Comparison of ENCODE assay signal across 24 mouse cellular contexts in the genomic region with DNA sequence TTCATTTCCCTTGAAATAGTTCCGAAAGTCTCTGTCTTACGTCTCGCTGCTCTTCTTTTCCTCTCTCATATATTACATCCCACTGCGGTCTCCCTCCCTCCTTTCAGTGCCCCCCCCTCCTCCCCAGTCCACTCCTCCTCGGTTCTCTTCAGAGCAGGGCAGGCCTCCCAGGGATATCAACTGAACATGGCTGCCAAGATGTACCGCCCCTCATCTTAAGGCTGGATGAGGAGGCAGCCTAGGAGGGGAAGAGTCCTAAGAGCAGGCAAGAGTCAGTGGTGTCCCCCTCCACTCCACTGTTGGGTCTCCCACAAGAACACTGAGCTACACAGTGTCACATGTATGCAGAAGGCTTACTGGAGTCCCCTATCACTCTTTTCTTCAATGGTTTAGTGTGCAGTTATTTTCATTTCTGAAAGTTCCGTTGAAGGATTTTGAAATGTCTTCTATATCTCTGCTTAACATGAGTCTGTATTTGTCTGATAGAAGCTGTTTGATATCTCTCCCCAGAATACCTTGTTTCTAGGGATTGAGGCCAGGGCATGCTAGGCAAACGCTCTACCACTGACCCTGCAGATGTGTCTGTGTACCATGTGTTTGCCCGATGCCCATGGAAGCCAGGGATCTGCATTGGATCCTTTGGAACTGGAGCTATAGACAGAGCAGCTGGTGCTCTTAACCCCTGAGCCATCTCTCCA. TPM values are rescaled to one million over a fixed set of nuclear protein-coding genes. Genes with fewer than 3 reads are reported as not detected.
DNase-seq lines count a peak whose midpoint lies in the region; ATAC-seq lines count a peak whose summit lies in the region.
"Had no signal": no experiment of that assay in that cellular context is flagged by ENCODE, and none has a peak within 500 bp of the region (broad histone marks: within the 10 kb centered on the region; RNA-seq: fewer than 3 reads in every experiment).

No protein-coding gene starts in this region.

- 0 out of 2 replicates have a peak, but pooled peaks cover 6% of the 10 kb centered on the region for H3K4me1 ChIP-seq in liver, embryonic 11.5 days (replicated peaks; ENCODE audit: control insufficient read depth, insufficient read depth, low read length)
- peaks cover 16% of the 10 kb centered on the region for H3K4me1 ChIP-seq in liver, embryonic 13.5 days (replicated peaks)
- H3K4me1 ChIP-seq in liver, embryonic 16.5 days (ENCODE audit: control insufficient read depth, low read depth, low read length): no peaks in the 10 kb centered on the region
- no peaks in the 10 kb centered on the region for H3K4me1 ChIP-seq in kidney, embryonic 14.5 days (ENCODE audit: control insufficient read depth, insufficient read depth, low read length)
- H3K4me1 ChIP-seq: embryonic facial prominence, embryonic 12.5 days; embryonic facial prominence, embryonic 15.5 days; hindbrain, embryonic 12.5 days; hindbrain, embryonic 15.5 days had no signal

- H3K4me3 ChIP-seq in liver, embryonic 11.5 days (ENCODE audit: low read depth, low read length): no peak overlapping the region
- no peak overlapping the region for H3K4me3 ChIP-seq in liver, embryonic 13.5 days (replicated peaks)
- H3K4me3 ChIP-seq in liver, embryonic 16.5 days (ENCODE audit: low read depth, low read length): no peak overlapping the region
- no peak overlapping the region for H3K4me3 ChIP-seq in kidney, embryonic 14.5 days (ENCODE audit: low read length)
- H3K4me3 ChIP-seq: embryonic facial prominence, embryonic 12.5 days; embryonic facial prominence, embryonic 15.5 days; gastrocnemius, adult 2 months; hindbrain, embryonic 12.5 days; hindbrain, embryonic 15.5 days had no signal

- H3K4me2 ChIP-seq in liver, embryonic 11.5 days: no peak overlapping the region
- H3K4me2 ChIP-seq in liver, embryonic 13.5 days: no peak overlapping the region
- H3K4me2 ChIP-seq in liver, embryonic 16.5 days (ENCODE audit: low read depth, low read length): no peak overlapping the region
- no peak overlapping the region for H3K4me2 ChIP-seq in kidney, embryonic 14.5 days (replicated peaks; ENCODE audit: low read depth, low read length)
- H3K4me2 ChIP-seq: embryonic facial prominence, embryonic 12.5 days; embryonic facial prominence, embryonic 15.5 days; heart, embryonic 11.5 days; hindbrain, embryonic 12.5 days; hindbrain, embryonic 15.5 days had no signal

- peaks cover 36% of the 10 kb centered on the region for H3K36me3 ChIP-seq in liver, embryonic 11.5 days (ENCODE audit: control insufficient read depth, insufficient read depth, low read length)
- peaks cover 37% of the 10 kb centered on the region for H3K36me3 ChIP-seq in liver, embryonic 13.5 days
- no peaks in the 10 kb centered on the region; the same call in none of the 2 replicates for H3K36me3 ChIP-seq in liver, embryonic 16.5 days (ENCODE audit: control insufficient read depth, insufficient read depth)
- peaks cover 66% of the 10 kb centered on the region for H3K36me3 ChIP-seq in kidney, embryonic 14.5 days (ENCODE audit: control insufficient read depth, insufficient read depth, low read length)

- no peaks in the 10 kb centered on the region for H3K9me3 ChIP-seq in liver, embryonic 11.5 days (ENCODE audit: control insufficient read depth, low read length)
- no peaks in the 10 kb centered on the region for H3K9me3 ChIP-seq in liver, embryonic 13.5 days (replicated peaks)
- H3K9me3 ChIP-seq in liver, embryonic 16.5 days (replicated peaks; ENCODE audit: control insufficient read depth, low read length): no peaks in the 10 kb centered on the region
- no peaks in the 10 kb centered on the region for H3K9me3 ChIP-seq in kidney, embryonic 14.5 days (ENCODE audit: control insufficient read depth, low read length)
- H3K9me3 ChIP-seq: embryonic facial prominence, embryonic 12.5 days; embryonic facial prominence, embryonic 15.5 days; hindbrain, embryonic 12.5 days; hindbrain, embryonic 15.5 days had no signal

- no peak for DNase-seq in liver, embryonic 11.5 days (ENCODE audit: low spot score)
- DNase-seq in liver: no peak
- peak; percentile 6 for DNase-seq in liver, embryonic 13.5 days
- DNase-seq in cerebellum, postnatal 4 days (ENCODE audit: low spot score in 2 of 2): no peak
- DNase-seq in adipocyte (ENCODE audit: low spot score): no peak
- DNase-seq: adrenal gland, postnatal 14 days; cerebellum, adult 18-20 months; cerebellum, adult 9-10 months; cerebellum, postnatal 14 days; forebrain, postnatal 0 days; gastrocnemius, adult 2 months; gastrocnemius, postnatal 14 days; heart, adult 11 months had no signal

- H3K9ac ChIP-seq in liver, embryonic 11.5 days (ENCODE audit: low read depth, low read length): no peak overlapping the region
- peak overlapping the region; percentile 19; the same call in 1 of the 2 replicates for H3K9ac ChIP-seq in liver, embryonic 13.5 days
- H3K9ac ChIP-seq in liver, embryonic 16.5 days (ENCODE audit: low read depth, low read length): no peak overlapping the region
- H3K9ac ChIP-seq in kidney, embryonic 14.5 days (ENCODE audit: low read depth, low read length): no peak overlapping the region
- H3K9ac ChIP-seq: embryonic facial prominence, embryonic 12.5 days; embryonic facial prominence, embryonic 15.5 days; forebrain, postnatal 0 days; hindbrain, embryonic 12.5 days; hindbrain, embryonic 15.5 days had no signal

- 76% methylated on average over 9 of the region's 9 CpGs for WGBS in liver, embryonic 11.5 days
- WGBS in liver, embryonic 13.5 days (ENCODE audit: insufficient replicate concordance): 54% methylated on average over 9 of the region's 9 CpGs
- WGBS in liver, embryonic 16.5 days (ENCODE audit: insufficient replicate concordance): 56% methylated on average over 9 of the region's 9 CpGs
- 90% methylated on average over 9 of the region's 9 CpGs for WGBS in kidney, embryonic 14.5 days

- H3K27me3 ChIP-seq in liver, embryonic 11.5 days (replicated peaks; ENCODE audit: control insufficient read depth, insufficient read depth, low read length): no peaks in the 10 kb centered on the region
- H3K27me3 ChIP-seq in liver, embryonic 13.5 days: no peaks in the 10 kb centered on the region
- no peaks in the 10 kb centered on the region for H3K27me3 ChIP-seq in liver, embryonic 16.5 days (ENCODE audit: control insufficient read depth, insufficient read depth, low read depth, low read length)
- H3K27me3 ChIP-seq in kidney, embryonic 14.5 days (ENCODE audit: control insufficient read depth, insufficient read depth, low read length): no peaks in the 10 kb centered on the region
- H3K27me3 ChIP-seq: embryonic facial prominence, embryonic 12.5 days; embryonic facial prominence, embryonic 15.5 days; hindbrain, embryonic 12.5 days; hindbrain, embryonic 15.5 days; Patski had no signal

- ATAC-seq in liver, embryonic 11.5 days (replicated peaks; ENCODE audit: low FRiP score): peak; percentile 81
- peak; percentile 86 for ATAC-seq in liver, embryonic 13.5 days (ENCODE audit: low read depth)
- ATAC-seq in liver, embryonic 16.5 days (ENCODE audit: low read depth): peak; percentile 53
- ATAC-seq in megakaryocyte-erythroid progenitor cell, adult 5-6 weeks (replicated peaks; ENCODE audit: low FRiP score, low TSS enrichment, poor library complexity, severe bottlenecking): peak; percentile 68
- ATAC-seq in kidney, embryonic 14.5 days (ENCODE audit: low FRiP score, low TSS enrichment): no peak
- ATAC-seq: forebrain, embryonic 14.5 days; forebrain, postnatal 0 days; Patski had no signal

- H3K27ac ChIP-seq in liver, embryonic 11.5 days (ENCODE audit: low read depth, low read length): peak overlapping the region; percentile 47; the same call in 1 of the 2 replicates
- peak overlapping the region; percentile 62 for H3K27ac ChIP-seq in liver, embryonic 13.5 days
- H3K27ac ChIP-seq in liver, embryonic 16.5 days (ENCODE audit: low read length): 0 out of 2 replicates have a peak overlapping the region, but pooled peaks have one; percentile 11
- H3K27ac ChIP-seq in kidney, embryonic 14.5 days (ENCODE audit: low read depth, low read length): no peak overlapping the region
- H3K27ac ChIP-seq: embryonic facial prominence, embryonic 12.5 days; embryonic facial prominence, embryonic 15.5 days; gastrocnemius, adult 2 months; hindbrain, embryonic 12.5 days; hindbrain, embryonic 15.5 days had no signal

RNA-seq across cellular contexts. Expression of gene Kcnh3, which starts 40.3 kb away (rescaled TPM):
- 0.15 TPM in 1 of 2 replicates, not detected in the other for polyA plus RNA-seq in liver, embryonic 11.5 days (2014; fragmentation: Nextera tagmentation; extraction: Ambion mirVana)
- polyA plus RNA-seq in liver, embryonic 13.5 days (2015; fragmentation: Nextera tagmentation; extraction: Ambion mirVana): 0.05 and 0.06 TPM in 2 replicates
- 0.05 and 0.12 TPM in 2 replicates for polyA plus RNA-seq in liver, embryonic 16.5 days (2015; fragmentation: Nextera tagmentation; extraction: Ambion mirVana)
- not detected in 2 replicates for total RNA-seq in megakaryocyte-erythroid progenitor cell, adult 5-6 weeks (2014; fragmentation: Nextera tagmentation)
- not detected in 2 replicates for total RNA-seq in megakaryocyte-erythroid progenitor cell, adult 5-6 weeks (2017)
- polyA plus RNA-seq in kidney, embryonic 14.5 days (2014; fragmentation: Nextera tagmentation; extraction: Ambion mirVana): 0.46 and 1.4 TPM in 2 replicates
- total RNA-seq: gastrocnemius, adult 2 months; gastrocnemius, postnatal 14 days; hematopoietic stem cell, adult 5-6 weeks had no signal
- polyA plus RNA-seq: heart, embryonic 11.5 days had no signal

RNA-seq across cellular contexts. Expression of gene Spats2, which starts 58.6 kb away (rescaled TPM):
- 32.9 and 35.0 TPM in 2 replicates for polyA plus RNA-seq in liver, embryonic 11.5 days (2014; fragmentation: Nextera tagmentation; extraction: Ambion mirVana)
- polyA plus RNA-seq in liver, embryonic 13.5 days (2015; fragmentation: Nextera tagmentation; extraction: Ambion mirVana): 11.5 and 14.4 TPM in 2 replicates
- 5.5 and 6.0 TPM in 2 replicates for polyA plus RNA-seq in liver, embryonic 16.5 days (2015; fragmentation: Nextera tagmentation; extraction: Ambion mirVana)
- total RNA-seq in megakaryocyte-erythroid progenitor cell, adult 5-6 weeks (2014; fragmentation: Nextera tagmentation): not detected in 2 replicates
- total RNA-seq in megakaryocyte-erythroid progenitor cell, adult 5-6 weeks (2017): 0.61 TPM in 1 of 2 replicates, not detected in the other
- 51.5 and 55.2 TPM in 2 replicates for polyA plus RNA-seq in kidney, embryonic 14.5 days (2014; fragmentation: Nextera tagmentation; extraction: Ambion mirVana)
- total RNA-seq: hematopoietic stem cell, adult 5-6 weeks had no signal
